Mouse (Mus musculus) layer of hippocampus, adult 9-10 months (tissue): ENCODE results near the gene Dennd1a.

Experiments used
- DNase-seq: peaks from one replicate; pipeline ENCODE4 v3.0.0; 2022; ENCODE audit warnings: low spot score

Dennd1a gene

DNA sequence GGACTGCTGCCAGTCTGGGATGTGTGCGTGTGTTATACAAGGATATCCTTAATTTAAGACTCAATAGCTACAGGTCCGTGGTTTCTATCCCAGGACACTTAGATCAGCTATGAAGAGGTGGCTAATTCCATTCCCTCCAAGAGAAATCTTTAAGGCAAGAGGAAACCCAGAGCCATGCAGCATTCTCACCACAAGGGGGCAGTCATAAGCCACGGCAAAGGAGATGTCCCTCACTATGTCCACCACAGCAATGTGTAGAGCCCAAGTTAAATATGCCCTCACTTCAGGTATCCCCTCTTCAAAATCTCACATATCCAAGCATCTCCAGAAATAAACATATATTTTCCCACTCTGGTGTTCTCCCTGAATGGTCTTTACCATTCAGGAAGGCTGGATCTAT, 471.5 kb downstream of the Dennd1a start:
- peak; percentile 54 for DNase-seq

DNA sequence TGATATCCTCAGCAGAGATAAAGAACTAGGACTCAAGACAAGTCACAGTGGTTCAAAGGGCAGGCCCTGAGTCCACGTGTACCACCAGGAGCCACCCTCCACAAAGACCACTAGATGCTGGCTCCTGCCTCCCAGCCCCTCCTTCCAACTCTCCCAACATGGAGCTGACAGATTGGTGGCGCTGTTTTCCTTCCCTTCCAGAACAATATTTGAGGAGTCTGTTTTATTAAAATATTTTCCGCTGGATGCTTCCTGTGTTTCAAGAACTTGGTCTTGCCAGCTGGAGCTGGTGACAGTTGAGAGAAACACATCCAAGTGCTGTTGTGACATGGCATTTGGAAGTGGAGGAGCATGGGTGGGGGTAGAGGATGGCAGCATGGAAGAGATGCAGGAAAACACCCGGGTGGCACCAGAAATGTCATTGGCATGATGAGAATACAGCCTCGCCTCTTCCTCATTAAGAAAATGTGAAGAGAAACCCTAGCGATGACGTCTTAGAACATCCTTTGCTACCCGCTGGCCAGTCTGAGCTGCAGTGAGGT, 472.3 kb downstream of the Dennd1a start:
- DNase-seq: peak; percentile 18

DNA sequence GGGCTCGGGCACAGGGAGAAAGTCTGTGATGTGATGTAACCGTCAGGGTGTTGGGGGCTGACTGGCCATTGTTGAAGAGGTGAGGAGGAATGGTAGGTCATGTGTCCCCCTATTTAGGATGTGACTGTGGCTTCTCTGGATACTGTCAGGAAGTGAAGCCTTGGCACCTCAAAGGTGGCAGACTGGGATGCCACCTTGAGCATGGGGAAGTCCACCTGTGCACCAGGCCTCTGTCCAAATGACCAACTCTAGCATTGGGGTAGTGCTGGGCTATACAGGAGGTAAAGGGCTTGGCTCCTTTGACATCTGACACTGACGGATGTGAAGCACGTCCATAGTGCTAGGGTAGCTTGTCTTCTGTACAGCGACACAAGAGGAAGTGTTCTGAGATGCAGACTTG, 474.8 kb downstream of the Dennd1a start:
- no peak for DNase-seq

DNA sequence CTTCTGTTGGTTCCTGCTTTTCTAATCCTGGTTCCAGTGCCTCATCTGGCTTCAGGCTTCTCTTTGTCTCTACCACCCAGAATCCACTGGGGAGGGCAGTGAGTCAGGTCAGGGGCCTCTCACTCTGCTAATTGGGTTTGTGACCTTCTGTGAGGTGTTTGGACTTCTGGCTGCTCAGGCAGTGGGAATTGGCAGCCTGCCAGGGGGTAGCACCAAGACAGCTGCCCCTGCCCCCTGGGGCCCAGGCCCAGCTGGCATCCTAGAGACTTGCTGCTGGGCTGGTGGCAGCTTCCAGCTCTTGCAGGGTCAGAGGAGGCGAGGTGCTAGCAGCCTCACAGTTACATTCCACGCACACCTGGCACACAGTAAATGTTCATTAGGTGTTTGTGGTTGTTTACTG, 475.5 kb downstream of the Dennd1a start:
- DNase-seq: no peak

DNA sequence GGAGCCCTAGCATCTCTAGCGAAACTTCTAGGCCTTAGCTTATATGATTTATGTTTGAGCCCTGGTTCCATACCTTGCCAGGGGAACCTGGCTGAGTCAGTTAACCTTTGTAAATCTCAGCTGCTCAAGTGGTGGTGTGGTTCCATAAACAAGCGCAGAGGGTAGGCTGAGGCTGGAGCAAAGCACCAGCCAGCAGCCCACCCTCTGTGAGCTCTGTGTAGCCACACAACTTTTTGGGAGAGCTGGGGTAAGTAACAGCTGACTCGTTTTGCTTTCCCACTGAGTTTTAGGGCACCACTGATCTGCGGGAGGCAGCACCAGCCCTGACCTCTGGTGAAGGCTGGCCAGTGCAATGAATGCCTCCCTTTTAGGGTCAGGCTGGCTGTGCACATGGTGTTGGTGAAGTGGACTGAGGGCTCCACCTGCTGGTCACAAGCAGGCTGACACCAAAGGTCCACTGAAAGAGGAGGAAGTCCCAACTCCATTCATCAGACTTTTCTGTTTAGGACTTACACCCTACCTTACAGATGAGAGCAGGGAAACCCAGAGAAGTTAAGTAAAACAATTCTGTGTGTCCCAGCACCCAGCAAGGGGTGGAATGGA, 484.5 kb downstream of the Dennd1a start:
- DNase-seq: peak; percentile 60

- no peak for DNase-seq
Measured at GRCm38 (mm10) chr2:37801687-37802086, 485.5 kb downstream of the Dennd1a start.

DNA sequence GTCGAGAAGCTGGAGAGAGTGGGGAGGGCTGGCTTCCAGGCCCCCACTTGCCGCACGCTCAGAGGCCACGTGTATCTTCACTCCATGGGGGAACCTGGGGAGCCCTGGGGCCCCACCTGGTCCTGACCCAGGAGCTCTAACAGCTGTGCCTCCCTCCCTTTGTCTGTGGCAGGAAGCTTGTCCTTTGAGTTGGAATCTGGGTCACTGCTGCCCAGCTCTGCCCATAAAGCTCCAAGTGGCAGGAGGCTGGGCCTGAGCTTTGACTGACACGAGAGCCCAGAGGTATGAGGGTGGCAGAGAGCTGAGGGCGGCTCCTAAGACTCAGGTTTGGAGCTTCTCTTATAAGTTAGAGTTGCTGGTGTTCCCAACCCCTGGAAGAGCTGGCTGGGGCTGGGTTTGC, 488.1 kb downstream of the Dennd1a start:
- no peak for DNase-seq

DNA sequence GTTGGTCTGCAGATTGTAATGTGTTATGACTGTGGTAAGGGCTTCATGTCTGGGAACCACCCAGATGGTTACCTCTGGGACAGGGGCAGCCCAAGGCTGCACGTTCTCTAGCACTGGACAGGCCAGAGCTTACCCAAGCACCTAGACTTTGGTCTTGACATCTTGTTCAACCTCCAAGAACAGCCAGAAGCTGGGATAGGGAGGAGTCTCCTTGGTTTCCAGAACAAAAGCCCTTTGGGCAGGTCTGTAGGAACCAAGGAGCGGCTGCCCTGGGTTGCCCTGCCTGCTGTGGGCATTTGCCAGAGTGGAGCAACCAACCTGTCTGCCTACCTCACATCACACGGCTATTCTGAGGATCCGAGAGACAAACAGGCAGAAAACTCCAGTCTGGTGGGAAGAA, 490.1 kb downstream of the Dennd1a start:
- no peak for DNase-seq

DNA sequence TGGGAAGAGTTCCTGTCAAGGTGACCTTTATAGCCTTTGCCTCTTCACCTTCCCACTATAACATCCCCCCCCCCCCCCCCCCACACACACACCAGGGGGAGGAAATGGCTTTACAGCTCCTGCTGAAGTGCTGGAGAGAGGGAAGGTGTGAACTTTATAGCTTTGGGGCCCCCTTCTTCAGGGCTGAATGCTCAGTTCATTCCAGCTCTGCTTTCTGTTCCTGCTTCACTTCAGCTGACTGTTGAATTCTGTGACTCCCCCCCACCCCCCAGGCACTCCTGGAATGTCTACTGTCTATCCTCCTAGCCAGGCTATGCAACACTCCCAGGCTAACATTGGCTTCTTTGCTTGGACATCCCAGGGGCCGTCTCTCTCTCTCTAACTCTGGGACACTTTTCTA, 491.2 kb downstream of the Dennd1a start:
- no peak for DNase-seq

DNA sequence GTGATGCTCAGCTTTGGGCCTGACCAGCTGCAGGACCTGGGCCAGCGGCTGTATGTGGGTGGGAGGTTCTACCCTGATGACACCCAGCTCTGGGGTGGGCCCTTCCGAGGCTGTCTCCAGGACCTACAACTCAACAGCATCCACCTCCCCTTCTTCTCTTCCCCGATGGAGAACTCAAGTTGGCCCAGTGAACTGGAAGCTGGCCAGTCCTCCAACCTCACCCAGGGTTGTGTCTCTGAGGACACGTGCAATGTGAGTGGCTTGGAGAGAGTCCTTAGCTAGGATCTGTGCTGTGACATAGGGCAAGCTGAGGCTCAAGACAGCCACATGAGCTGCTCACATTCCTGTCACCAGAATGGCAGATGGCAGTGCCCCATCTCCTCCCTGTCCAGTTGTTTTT, 495.9 kb downstream of the Dennd1a start:
- DNase-seq: no peak

- no peak for DNase-seq
Measured at GRCm38 (mm10) chr2:37790738-37791137, 496.5 kb downstream of the Dennd1a start.

DNA sequence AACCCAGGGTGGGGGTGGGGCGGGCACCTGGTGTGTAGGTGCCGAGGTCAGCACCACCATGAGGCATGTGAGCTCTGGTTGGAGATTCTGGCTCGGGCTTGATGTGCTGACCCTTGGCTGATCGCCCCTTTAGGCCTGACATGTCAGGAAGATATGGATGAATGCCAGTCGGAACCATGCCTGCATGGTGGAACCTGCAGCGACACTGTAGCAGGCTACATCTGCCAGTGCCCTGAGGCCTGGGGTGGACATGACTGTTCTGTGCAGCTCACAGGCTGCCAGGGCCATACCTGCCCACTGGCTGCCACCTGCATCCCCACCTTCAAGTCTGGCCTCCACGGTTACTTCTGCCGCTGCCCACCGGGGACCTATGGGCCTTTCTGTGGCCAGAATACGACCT, 497.2 kb downstream of the Dennd1a start:
- DNase-seq: no peak

DNA sequence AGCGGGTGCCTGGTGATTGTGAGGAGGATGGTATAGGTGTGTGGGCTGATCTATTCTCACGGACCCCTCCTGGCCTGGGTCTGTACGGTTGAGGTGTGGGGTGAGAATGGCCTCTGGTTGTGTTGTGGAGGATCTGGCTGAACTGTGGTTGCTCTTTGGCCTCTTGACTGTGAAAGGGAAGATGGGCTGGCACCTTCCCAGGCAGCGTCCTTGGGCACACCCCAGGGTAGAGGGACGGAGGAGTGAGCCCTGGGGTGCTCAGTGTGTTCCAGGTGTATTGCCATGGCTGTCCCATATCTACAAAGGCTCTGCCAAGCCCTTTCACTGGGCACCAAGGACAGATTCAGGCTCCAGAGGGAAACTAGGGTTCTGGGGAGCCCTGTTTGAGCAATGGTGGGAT, 498.2 kb downstream of the Dennd1a start:
- DNase-seq: no peak

DNA sequence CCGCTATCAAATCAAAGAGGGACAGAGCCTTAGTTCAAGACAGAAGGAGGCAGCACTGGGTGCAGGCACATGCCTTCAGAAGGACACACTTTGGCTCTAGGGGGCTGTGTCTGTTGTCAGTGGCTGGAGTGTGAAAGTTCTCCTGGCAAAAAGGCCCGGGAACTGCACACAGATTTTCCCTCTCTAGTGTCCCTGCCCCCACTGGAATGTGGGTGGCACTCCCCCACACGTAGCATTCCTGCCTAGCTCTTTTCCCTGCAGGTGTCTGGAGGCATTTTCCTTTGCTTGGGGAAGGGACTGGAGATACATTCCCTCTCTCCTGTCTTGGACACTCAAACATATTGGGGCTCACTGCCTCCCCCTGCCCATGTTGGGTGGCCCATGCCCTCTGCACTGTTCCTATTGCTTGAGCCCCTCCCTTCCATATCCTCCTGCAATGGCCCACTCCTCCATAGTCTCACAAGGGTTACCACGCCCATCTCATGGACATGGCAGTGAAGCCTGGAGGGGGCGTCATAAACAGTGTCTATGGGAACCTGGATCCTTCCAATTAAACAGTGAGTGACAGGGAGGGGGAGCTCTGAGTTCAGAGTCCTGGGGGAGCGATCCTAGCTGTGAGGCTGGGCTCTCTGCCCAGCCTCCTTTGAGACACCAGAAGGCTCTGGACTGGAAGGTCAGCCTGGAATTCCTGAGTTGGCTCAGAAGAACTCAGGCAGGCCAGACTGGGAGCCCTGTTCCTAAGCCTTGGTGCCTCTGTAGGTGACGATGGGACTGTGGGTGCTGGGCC, 498.8 kb downstream of the Dennd1a start:
- DNase-seq: no peak

- DNase-seq: no peak
Measured at GRCm38 (mm10) chr2:37786461-37786860, 500.7 kb downstream of the Dennd1a start.

- no peak for DNase-seq
Measured at GRCm38 (mm10) chr2:37784473-37784872, 502.7 kb downstream of the Dennd1a start.

GRCm38 (mm10) chr2:37782002-37782401, 505.2 kb downstream of the Dennd1a start:
- no peak for DNase-seq

DNA sequence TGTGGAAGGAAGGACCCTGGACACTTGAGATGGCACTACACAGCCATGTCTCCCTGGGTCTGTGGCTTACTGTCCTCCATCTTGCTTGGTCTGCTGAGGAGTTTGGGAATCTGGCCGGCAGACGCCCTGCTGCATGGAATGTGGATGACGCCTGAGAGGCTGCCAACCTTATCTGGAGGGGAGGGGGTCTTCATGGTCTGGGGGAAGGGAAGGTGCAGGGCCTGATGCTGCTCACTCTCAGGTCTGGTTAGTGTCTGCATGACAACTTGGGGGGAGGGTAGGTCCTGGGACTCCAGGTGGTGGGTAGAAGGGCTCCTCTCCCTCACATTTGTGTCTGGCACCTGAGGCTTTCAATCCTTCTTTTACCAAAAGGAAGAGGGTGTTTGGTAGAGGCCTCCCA, 505.8 kb downstream of the Dennd1a start:
- DNase-seq: no peak

DNA sequence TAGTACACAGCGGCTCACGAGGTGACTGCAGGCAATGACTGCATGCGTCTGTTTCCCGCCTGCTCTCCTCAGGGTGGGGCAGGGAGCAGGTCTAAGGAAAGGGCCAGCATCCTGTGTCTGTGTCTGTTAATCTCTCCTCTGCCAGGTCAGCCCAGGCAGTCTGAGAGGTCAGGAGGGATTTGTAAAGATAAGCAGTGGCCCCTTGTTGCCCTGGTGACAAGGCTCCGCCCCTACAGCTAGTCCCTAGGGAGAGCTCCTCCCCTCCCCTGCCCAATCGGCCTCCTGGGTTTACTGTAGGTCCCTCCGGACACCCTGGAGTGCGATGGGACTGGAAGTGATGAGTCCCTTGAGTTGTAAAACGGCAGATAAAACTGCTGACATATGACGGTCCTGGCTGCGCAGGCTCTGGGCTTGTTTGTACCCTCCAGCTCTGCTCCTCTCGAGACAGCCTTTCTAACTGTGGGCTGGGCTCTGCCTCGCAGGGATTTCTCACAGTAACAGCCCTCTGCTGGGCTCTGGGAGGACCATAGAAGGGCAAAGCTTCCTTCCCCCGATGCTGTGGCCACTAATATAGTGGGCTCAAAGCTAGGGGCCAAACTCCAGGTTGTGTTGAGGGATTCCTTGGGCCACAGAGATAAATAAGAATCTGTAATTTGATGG, 506.8 kb downstream of the Dennd1a start:
- DNase-seq: no peak

DNA sequence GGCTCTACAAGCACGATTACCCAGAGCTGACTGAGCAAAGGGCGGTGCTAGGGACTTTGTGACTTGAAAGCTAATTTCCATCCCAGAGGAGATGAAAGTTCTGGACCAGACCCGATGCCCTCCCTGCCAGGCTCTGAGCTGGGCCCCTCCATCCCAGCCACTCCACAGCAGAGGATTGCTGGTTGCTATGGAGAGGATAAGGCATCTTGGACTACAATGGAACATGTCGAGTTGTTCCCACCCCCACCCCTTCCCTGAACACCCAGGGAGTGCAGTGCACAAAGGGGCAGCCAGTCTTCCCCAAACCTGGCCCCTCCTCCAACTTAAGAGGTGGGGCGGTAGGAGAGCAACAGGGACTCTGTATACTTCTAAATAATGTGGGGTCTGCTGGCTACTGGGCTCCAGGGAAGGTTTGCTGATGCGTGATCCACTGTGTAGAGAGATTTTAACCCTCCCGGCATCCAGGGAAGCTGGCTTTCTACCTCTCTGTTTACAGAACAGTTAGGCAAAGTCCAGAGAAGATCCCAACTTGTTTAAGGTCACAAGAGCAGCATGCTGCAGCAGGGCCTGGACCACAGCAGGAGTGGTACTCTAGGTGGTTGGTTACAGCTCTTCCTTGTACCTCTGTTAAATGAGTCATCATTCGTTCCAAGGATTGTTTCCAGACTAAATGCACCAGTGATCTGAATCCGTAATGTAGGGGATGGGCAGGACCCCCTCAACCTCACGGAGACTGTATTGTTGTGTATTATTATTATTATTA, 509.1 kb downstream of the Dennd1a start:
- DNase-seq: no peak

GRCm38 (mm10) chr2:37776611-37777411, 510.4 kb downstream of the Dennd1a start:
- DNase-seq: no peak
